Mouse (Mus musculus) megakaryocyte, embryonic 14.5 days (primary cell): ENCODE data around the gene Brd1. TPM values are rescaled to one million over a fixed set of nuclear protein-coding genes. Genes with fewer than 3 reads are reported as not detected.

Experiments
- H3K27me3 ChIP-seq: replicated peaks from 2 replicates; pipeline ENCODE3; 2012; ENCODE audit warnings: inconsistent platforms
- H3K36me3 ChIP-seq: replicated peaks from 2 replicates; pipeline ENCODE3; 2012; ENCODE audit warnings: low read length, inconsistent platforms, mixed read lengths
- H3K4me1 ChIP-seq: 2 replicates; pipeline ENCODE4 v1.6.1; 2012; ENCODE audit warnings: inconsistent platforms
- H3K4me3 ChIP-seq: replicated peaks from 2 replicates; pipeline ENCODE3; 2012; ENCODE audit warnings: moderate library complexity, mild to moderate bottlenecking, inconsistent platforms
- H3K9me3 ChIP-seq: 2 replicates; pipeline ENCODE4 v1.6.1; 2012; ENCODE audit warnings: inconsistent platforms
- FLI1 ChIP-seq: IDR thresholded peaks from 2 replicates; pipeline ENCODE4 v1.6.1; 2012; ENCODE audit warnings: low read length, inconsistent platforms, mixed read lengths
- GATA1 ChIP-seq: IDR thresholded peaks from 3 replicates; pipeline ENCODE4 v1.6.1; 2012; ENCODE audit warnings: mixed read lengths, low read length, inconsistent platforms, borderline replicate concordance
- polyA plus RNA-seq: library from polyadenylated mRNA; stranded (reverse); fragments of >175 nt; gene quantifications from 2 replicates; pipeline ENCODE4 v1.2.3, GENCODE M21; 2012; ENCODE audit warnings: low replicate concordance; ENCODE audit not compliant: insufficient read depth

Gene Brd1
- polyA plus RNA-seq, 1 experiment: 17.6 TPM

GRCm38 (mm10) chr15:88732405-88733020 lies 1.5 kb downstream of the Brd1 start:
- peaks cover 50% of the 10 kb centered on the region for H3K36me3 ChIP-seq
- H3K4me1 ChIP-seq: peaks cover 69% of the 10 kb centered on the region
- TF ChIP-seq GATA1 (no peak), FLI1 (no peak)
- H3K4me3 ChIP-seq: peak overlapping the region; percentile 99
- no peaks in the 10 kb centered on the region for H3K9me3 ChIP-seq
- no peaks in the 10 kb centered on the region for H3K27me3 ChIP-seq

DNA sequence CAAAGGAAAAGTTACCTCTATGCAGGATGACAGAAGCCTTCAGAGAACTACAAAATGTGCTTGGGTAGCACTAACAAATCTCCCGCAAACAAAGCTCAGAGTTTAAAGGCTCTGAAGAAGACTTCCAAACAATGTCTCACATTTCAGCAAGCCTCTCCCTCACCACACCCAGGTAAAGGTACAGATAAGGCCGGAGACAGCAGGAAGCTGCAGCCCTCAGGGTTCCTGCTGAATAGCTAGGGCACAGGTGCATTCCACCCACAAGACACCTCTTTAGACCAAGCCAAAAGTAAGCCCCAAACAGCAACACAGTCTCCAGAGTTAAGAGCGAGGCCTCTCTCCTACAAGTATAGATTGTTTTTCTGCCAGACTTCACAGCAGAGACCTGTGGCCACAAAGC lies 3.3 kb downstream of the Brd1 start:
- Histone ChIP-seq H3K4me3 (no peak overlapping the region), H3K9me3 (no peaks in the 10 kb centered on the region), H3K27me3 (no peaks in the 10 kb centered on the region), H3K4me1 (peaks cover 71% of the 10 kb centered on the region), H3K36me3 (peaks cover 55% of the 10 kb centered on the region)
- TF ChIP-seq FLI1: no peak
- TF ChIP-seq GATA1: no peak

DNA sequence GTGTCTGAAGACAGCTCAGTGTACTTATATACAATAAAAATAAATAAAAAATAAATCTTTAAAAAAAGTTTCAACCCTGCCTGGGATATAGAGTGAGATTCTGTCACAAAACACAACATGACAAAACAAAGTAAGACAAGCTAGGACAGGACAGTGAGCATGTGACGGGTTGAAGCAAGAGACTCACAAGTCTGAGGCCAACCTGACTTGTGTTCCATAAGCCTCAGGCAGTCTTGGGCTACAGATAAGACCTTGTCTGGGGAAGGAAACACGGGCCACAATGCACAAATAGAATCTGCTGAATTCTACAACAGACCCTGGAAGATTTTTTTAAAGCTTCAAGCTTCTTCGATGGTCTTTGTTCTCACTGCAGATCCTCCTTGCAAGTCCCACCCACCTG lies 6.8 kb downstream of the Brd1 start:
- peaks cover 86% of the 10 kb centered on the region for H3K36me3 ChIP-seq
- H3K27me3 ChIP-seq: no peaks in the 10 kb centered on the region
- no peak overlapping the region for H3K4me3 ChIP-seq
- H3K4me1 ChIP-seq: peaks cover 76% of the 10 kb centered on the region
- no peaks in the 10 kb centered on the region for H3K9me3 ChIP-seq
- TF ChIP-seq FLI1: no peak
- no peak for TF ChIP-seq GATA1

- Histone ChIP-seq H3K4me3 (no peak overlapping the region), H3K27me3 (no peaks in the 10 kb centered on the region), H3K4me1 (peaks cover 60% of the 10 kb centered on the region), H3K9me3 (no peaks in the 10 kb centered on the region), H3K36me3 (peaks cover 86% of the 10 kb centered on the region)
- TF ChIP-seq FLI1 (no peak), GATA1 (no peak)
Measured at GRCm38 (mm10) chr15:88725036-88725435, 9.0 kb downstream of the Brd1 start.

DNA sequence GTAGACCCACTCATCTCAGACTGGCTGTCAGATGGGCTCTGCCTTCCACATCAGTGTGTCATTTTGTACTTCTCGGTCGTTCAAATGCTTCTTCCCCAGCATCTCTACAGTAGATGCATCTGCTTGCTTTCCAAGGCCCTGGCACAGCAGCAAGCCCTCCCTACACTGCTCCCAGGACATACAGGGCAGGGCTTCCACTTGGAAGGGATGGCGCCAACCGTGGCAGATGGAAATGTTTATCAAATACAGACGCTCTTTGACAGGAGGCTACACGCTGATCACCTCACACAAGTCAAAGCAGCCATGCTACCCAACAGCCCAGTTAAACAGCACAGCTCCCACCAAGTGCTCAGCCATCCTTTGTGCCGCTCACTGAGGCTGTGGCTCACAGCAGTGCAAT lies 9.7 kb downstream of the Brd1 start:
- Histone ChIP-seq H3K4me3 (no peak overlapping the region), H3K36me3 (peaks cover 83% of the 10 kb centered on the region), H3K9me3 (no peaks in the 10 kb centered on the region), H3K4me1 (peaks cover 57% of the 10 kb centered on the region), H3K27me3 (no peaks in the 10 kb centered on the region)
- TF ChIP-seq FLI1 (no peak), GATA1 (no peak)

- Histone ChIP-seq H3K9me3 (no peaks in the 10 kb centered on the region), H3K4me1 (peaks cover 56% of the 10 kb centered on the region), H3K4me3 (no peak overlapping the region), H3K36me3 (peaks cover 84% of the 10 kb centered on the region), H3K27me3 (no peaks in the 10 kb centered on the region)
- TF ChIP-seq FLI1 (no peak), GATA1 (no peak)
Measured at GRCm38 (mm10) chr15:88723205-88723604, 10.8 kb downstream of the Brd1 start.

- no peak overlapping the region for H3K4me3 ChIP-seq
- peaks cover 95% of the 10 kb centered on the region for H3K36me3 ChIP-seq
- H3K4me1 ChIP-seq: peaks cover 59% of the 10 kb centered on the region
- TF ChIP-seq GATA1 (no peak), FLI1 (no peak)
- H3K9me3 ChIP-seq: no peaks in the 10 kb centered on the region
- no peaks in the 10 kb centered on the region for H3K27me3 ChIP-seq
Measured at GRCm38 (mm10) chr15:88717239-88717638, 16.8 kb downstream of the Brd1 start.

DNA sequence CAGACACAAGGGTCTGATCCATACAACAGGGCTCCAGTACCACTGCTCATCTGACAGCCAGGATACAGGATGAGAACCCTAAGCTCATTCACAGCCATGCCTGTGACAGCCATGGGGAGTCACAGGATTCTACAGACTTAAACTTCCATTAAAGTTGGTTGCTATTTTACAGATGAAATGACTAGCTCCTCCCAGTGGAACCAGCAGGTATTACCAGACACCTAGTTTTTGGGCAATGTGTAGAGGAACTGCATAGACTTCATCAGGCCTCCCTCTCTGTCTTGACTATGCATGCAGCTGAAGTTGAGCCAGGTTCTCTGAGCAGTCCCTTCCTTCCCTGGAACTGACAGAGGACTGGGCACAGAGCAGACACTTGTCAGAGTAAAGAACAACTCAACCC lies 17.7 kb downstream of the Brd1 start:
- Histone ChIP-seq H3K36me3 (peaks cover 95% of the 10 kb centered on the region), H3K4me1 (peaks cover 65% of the 10 kb centered on the region), H3K4me3 (no peak overlapping the region), H3K27me3 (no peaks in the 10 kb centered on the region), H3K9me3 (no peaks in the 10 kb centered on the region)
- no peak for TF ChIP-seq FLI1
- no peak for TF ChIP-seq GATA1

DNA sequence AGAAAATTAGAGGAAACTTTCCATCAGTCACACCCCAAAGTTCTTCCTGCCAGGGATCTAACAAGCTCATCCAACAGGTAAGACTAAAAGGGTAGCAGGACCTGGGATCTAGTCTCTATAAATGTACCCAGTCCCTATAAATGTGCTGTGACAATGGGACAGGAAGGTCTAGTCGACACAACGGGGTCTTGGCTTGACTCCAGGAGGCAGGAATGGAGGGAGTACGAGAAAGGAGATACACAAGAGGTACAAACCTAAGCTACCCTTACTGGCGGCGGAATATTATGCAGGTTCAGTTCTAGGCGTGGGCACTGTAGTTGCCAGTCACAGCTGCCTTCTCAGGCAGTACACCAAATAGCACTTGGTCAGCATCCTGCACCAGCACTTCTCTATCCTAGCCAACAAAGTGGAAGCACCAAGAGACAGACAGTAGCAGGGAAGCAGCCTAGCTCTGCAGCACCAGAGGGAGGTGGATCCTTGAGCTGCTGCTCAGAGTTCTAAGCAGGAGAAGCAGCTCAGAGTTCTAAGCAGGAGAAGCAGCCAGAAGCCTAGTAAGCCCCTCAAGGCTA lies 19.9 kb downstream of the Brd1 start:
- Histone ChIP-seq H3K4me3 (no peak overlapping the region), H3K36me3 (peaks cover 100% of the 10 kb centered on the region), H3K27me3 (no peaks in the 10 kb centered on the region), H3K9me3 (no peaks in the 10 kb centered on the region), H3K4me1 (peaks cover 62% of the 10 kb centered on the region)
- TF ChIP-seq GATA1 (no peak), FLI1 (no peak)

GRCm38 (mm10) chr15:88712501-88712900 lies 21.5 kb downstream of the Brd1 start:
- Histone ChIP-seq H3K36me3 (peaks cover 100% of the 10 kb centered on the region), H3K27me3 (no peaks in the 10 kb centered on the region), H3K9me3 (no peaks in the 10 kb centered on the region), H3K4me1 (peaks cover 50% of the 10 kb centered on the region), H3K4me3 (no peak overlapping the region)
- TF ChIP-seq GATA1 (no peak), FLI1 (no peak)

- Histone ChIP-seq H3K9me3 (no peaks in the 10 kb centered on the region), H3K27me3 (no peaks in the 10 kb centered on the region), H3K4me3 (no peak overlapping the region), H3K4me1 (peaks cover 39% of the 10 kb centered on the region), H3K36me3 (peaks cover 100% of the 10 kb centered on the region)
- no peak for TF ChIP-seq GATA1
- no peak for TF ChIP-seq FLI1
Measured at GRCm38 (mm10) chr15:88709878-88710277, 24.2 kb downstream of the Brd1 start.
